Mouse (Mus musculus) CH12.LX (cell line): ENCODE data around the gene Tmem50b.

Source experiments
- CTCF ChIP-seq, 2 experiments: IDR thresholded peaks in 1 of 2; conservative IDR thresholded peaks in 1 of 2; 2 replicates each; pipeline ENCODE4 v1.5.1; 2011 to 2012; ENCODE audit warnings: low read depth in 2 of 2, low read length in 2 of 2, improper control_type of control experiment in 1 of 2, inconsistent platforms in 1 of 2, mild to moderate bottlenecking in 1 of 2, moderate library complexity in 1 of 2
- USF1 ChIP-seq: IDR thresholded peaks from 2 replicates; pipeline ENCODE4 v1.6.1; 2014; ENCODE audit warnings: low read depth, mild to moderate bottlenecking, inconsistent platforms, low read length, improper control_type of control experiment
- ZC3H11A ChIP-seq: IDR thresholded peaks from 2 replicates; pipeline ENCODE4 v1.6.1; 2012; ENCODE audit warnings: low read depth, mild to moderate bottlenecking, inconsistent platforms, low read length, improper control_type of control experiment

DNA sequence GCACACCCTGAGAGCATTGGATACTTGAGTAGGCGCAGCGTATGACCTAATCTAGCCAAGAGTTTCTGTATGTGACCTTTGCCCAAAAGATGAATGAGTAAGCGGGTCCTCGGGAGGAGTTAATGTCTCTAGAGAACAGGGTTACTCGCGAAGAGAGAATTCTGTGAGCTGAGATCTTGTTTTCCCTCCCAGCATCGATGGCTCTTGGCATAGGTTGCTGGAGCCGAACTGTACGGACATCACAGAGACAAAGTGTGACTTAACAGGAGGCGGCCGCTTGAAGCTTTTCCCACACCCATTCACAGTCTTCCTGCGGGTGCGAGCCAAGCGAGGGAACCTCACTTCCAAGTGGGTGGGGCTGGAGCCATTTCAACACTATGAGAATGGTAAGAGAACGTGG, 39.9 kb downstream of the Tmem50b start:
- TF ChIP-seq CTCF (conservative IDR thresholded peaks at IDR 0.05 in 1 of 2, IDR thresholded peaks at IDR 0.05 in 1 of 2; ENCODE audit: low read depth in 2 of 2, low read length in 2 of 2) (no peak), USF1 (no peak), ZC3H11A (no peak)
